Mouse (Mus musculus) layer of hippocampus, adult 18-20 months (tissue): ENCODE measurements around the gene Tigit. TPM values are rescaled to one million over a fixed set of nuclear protein-coding genes. Genes with fewer than 3 reads are reported as not detected.

ENCODE experiments used
- DNase-seq, 2 experiments: peaks; one replicate each; pipeline ENCODE4 v3.0.0; 2022; ENCODE audit warnings: low spot score in 2 of 2
- long read RNA-seq: library from polyadenylated mRNA; stranded (forward); transcript quantifications from one replicate; pipeline ENCODE4 v2.0.0, GENCODE M21; 2021
- total RNA-seq, 2 experiments: library from RNA; stranded (reverse); gene quantifications; 2 replicates each; pipeline ENCODE4 v1.2.3; 2021

Gene Tigit
- total RNA-seq = not detected
- long read RNA-seq = 0 reads

GRCm38 (mm10) chr16:43663978-43664579 lies at the start of gene Tigit:
TSS of gene Tigit (minus strand) at chr16:43664146.
- DNase-seq = no peak

GRCm38 (mm10) chr16:43711361-43711760 lies 47.4 kb upstream of the Tigit start:
- no peak for DNase-seq

- peak in 1 of 2 experiments; percentile 59 for DNase-seq
Measured at GRCm38 (mm10) chr16:43710651-43711050, 46.7 kb upstream of the Tigit start.

- DNase-seq = no peak
Measured at GRCm38 (mm10) chr16:43710134-43710475, 46.2 kb upstream of the Tigit start.

GRCm38 (mm10) chr16:43709432-43710133 lies 45.6 kb upstream of the Tigit start:
- peak in 1 of 2 experiments; percentile 30 for DNase-seq

- peak in 1 of 2 experiments; percentile 47 for DNase-seq
Measured at GRCm38 (mm10) chr16:43709062-43709413, 45.1 kb upstream of the Tigit start.

GRCm38 (mm10) chr16:43708335-43709061 lies 44.6 kb upstream of the Tigit start:
- no peak for DNase-seq

GRCm38 (mm10) chr16:43701765-43702504 lies 38.0 kb upstream of the Tigit start:
- DNase-seq = no peak

GRCm38 (mm10) chr16:43700575-43700974 lies 36.6 kb upstream of the Tigit start:
- no peak for DNase-seq

- no peak for DNase-seq
Measured at GRCm38 (mm10) chr16:43698735-43699649, 35.0 kb upstream of the Tigit start.

- no peak for DNase-seq
Measured at GRCm38 (mm10) chr16:43697772-43698171, 33.8 kb upstream of the Tigit start.

GRCm38 (mm10) chr16:43695852-43696251 lies 31.9 kb upstream of the Tigit start:
- DNase-seq = no peak

- no peak for DNase-seq
Measured at GRCm38 (mm10) chr16:43694104-43694503, 30.2 kb upstream of the Tigit start.

- no peak for DNase-seq
Measured at GRCm38 (mm10) chr16:43692611-43693010, 28.7 kb upstream of the Tigit start.

GRCm38 (mm10) chr16:43691741-43692140 lies 27.8 kb upstream of the Tigit start:
- DNase-seq = no peak

GRCm38 (mm10) chr16:43690912-43691311 lies 27.0 kb upstream of the Tigit start:
- peak in 1 of 2 experiments; percentile 52 for DNase-seq

- no peak for DNase-seq
Measured at GRCm38 (mm10) chr16:43690211-43690690, 26.3 kb upstream of the Tigit start.

- no peak for DNase-seq
Measured at GRCm38 (mm10) chr16:43687968-43688367, 24.0 kb upstream of the Tigit start.

GRCm38 (mm10) chr16:43674400-43674799 lies 10.5 kb upstream of the Tigit start:
- DNase-seq = no peak

GRCm38 (mm10) chr16:43672697-43673096 lies 8.8 kb upstream of the Tigit start:
- DNase-seq = no peak
